Mouse (Mus musculus) embryonic facial prominence, embryonic 11.5 days (tissue): ENCODE measurements around the gene 2210010C04Rik. TPM values are rescaled to one million over a fixed set of nuclear protein-coding genes. Genes with fewer than 3 reads are reported as not detected.
A peak's percentile ranks its signal among the peaks of the same experiment; 100 is the strongest.

ENCODE experiments used
- ATAC-seq: fragments of 200-750 bp; cut with Nextera tagmentation; replicated peaks from 2 replicates; pipeline ENCODE4 v1.8.0; 2017; ENCODE audit warnings: low read depth; ENCODE audit not compliant: insufficient number of reproducible peaks, low FRiP score, low TSS enrichment
- DNase-seq: peaks from one replicate; pipeline ENCODE4 v3.0.0-alpha.2; 2015; ENCODE audit warnings: low spot score
- H3K27ac ChIP-seq: fragments of 300-500 bp; sonication (generic); replicated peaks from 2 replicates; pipeline ENCODE4 v1.5.1; 2014; ENCODE audit warnings: mild to moderate bottlenecking, low read depth, low read length, control low read depth
- H3K27me3 ChIP-seq: fragments of 300-500 bp; sonication (generic); 2 replicates; pipeline ENCODE4 v1.6.1; 2014; ENCODE audit warnings: mild to moderate bottlenecking, low read length, moderate library complexity, mixed read lengths; ENCODE audit not compliant: control insufficient read depth, insufficient read depth
- H3K36me3 ChIP-seq: fragments of 300-500 bp; sonication (generic); replicated peaks from 2 replicates; pipeline ENCODE4 v1.6.1; 2014; ENCODE audit warnings: low read depth, mild to moderate bottlenecking, low read length, moderate library complexity, mixed read lengths; ENCODE audit not compliant: control insufficient read depth, insufficient read depth
- H3K4me1 ChIP-seq: fragments of 300-500 bp; sonication (generic); 2 replicates; pipeline ENCODE4 v1.6.1; 2014; ENCODE audit warnings: low read length, mixed read lengths; ENCODE audit not compliant: control insufficient read depth, insufficient read depth
- H3K4me2 ChIP-seq: fragments of 300-500 bp; sonication (generic); 2 replicates; pipeline ENCODE4 v1.6.1; 2014; ENCODE audit warnings: low read depth, mild to moderate bottlenecking, control low read depth, low read length, moderate library complexity
- H3K4me3 ChIP-seq: fragments of 300-500 bp; sonication (generic); 2 replicates; pipeline ENCODE4 v1.5.1; 2014; ENCODE audit warnings: low read depth, low read length, control low read depth
- H3K9ac ChIP-seq: fragments of 300-500 bp; sonication (generic); replicated peaks from 2 replicates; pipeline ENCODE4 v1.6.1; 2014; ENCODE audit warnings: mild to moderate bottlenecking, control low read depth, low read length
- H3K9me3 ChIP-seq: fragments of 300-500 bp; sonication (generic); replicated peaks from 2 replicates; pipeline ENCODE4 v1.6.1; 2016; ENCODE audit warnings: mild to moderate bottlenecking, low read length, inconsistent platforms, mixed read lengths; ENCODE audit not compliant: control insufficient read depth
- WGBS: fragments of 180-500 bp; shearing (Covaris S2); extraction: QIAGEN DNeasy Blood & Tissue Kit; methylation state at CpG from one replicate; pipeline ENCODE4 v1.1.7; 2014; 5-methylcytosine and 5-hydroxymethylcytosine counted together
- polyA plus RNA-seq: library from polyadenylated mRNA; unstranded; fragments of >200 nt; fragmentation: Nextera tagmentation; extraction: Ambion mirVana; gene quantifications from 2 replicates; pipeline ENCODE4 v1.2.1, GENCODE M21; 2014

2210010C04Rik gene
- polyA plus RNA-seq, 1 experiment from 2014 or later, result not detected

DNA sequence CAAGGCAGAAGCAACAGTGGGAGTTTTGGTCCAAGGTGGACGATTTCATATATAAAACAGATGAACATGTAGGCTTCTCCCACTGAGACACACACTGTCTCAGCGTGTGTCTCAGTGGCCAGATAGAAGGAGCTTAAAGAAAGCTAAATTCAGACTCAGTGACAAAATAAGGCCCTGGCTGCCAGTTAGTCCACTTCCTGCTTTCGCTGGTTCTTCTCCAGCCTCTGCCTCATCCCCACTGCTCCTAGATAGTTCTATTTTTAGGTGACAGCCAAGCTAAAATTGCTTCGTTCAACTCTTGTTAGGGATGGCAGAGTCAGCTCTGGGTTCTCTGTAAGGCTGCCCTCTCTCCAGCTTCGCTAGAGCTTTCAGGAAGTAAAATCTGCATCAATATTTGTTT is 22.3 kb upstream of the 2210010C04Rik start:
- ATAC-seq, result no peak
- H3K4me2 ChIP-seq, result no peak overlapping the region
- no peaks in the 10 kb centered on the region for H3K36me3 ChIP-seq
- H3K27me3 ChIP-seq, result no peaks in the 10 kb centered on the region
- H3K4me1 ChIP-seq, result no peaks in the 10 kb centered on the region
- no peak overlapping the region for H3K27ac ChIP-seq
- H3K4me3 ChIP-seq, result no peak overlapping the region
- H3K9ac ChIP-seq, result no peak overlapping the region
- no peak for DNase-seq
- 81% methylated on average over 5 of the region's 5 CpGs for WGBS
- no peaks in the 10 kb centered on the region for H3K9me3 ChIP-seq

GRCm38 (mm10) chr6:41055581-41055980 is 20.3 kb upstream of the 2210010C04Rik start:
- no peaks in the 10 kb centered on the region for H3K27me3 ChIP-seq
- 39% methylated on average over 2 of the region's 2 CpGs for WGBS
- H3K9me3 ChIP-seq, result no peaks in the 10 kb centered on the region
- H3K27ac ChIP-seq, result no peak overlapping the region
- DNase-seq (peak; percentile 66), ATAC-seq (no peak)
- no peaks in the 10 kb centered on the region for H3K36me3 ChIP-seq
- no peaks in the 10 kb centered on the region for H3K4me1 ChIP-seq
- H3K4me2 ChIP-seq, result no peak overlapping the region
- no peak overlapping the region for H3K4me3 ChIP-seq
- H3K9ac ChIP-seq, result no peak overlapping the region

DNA sequence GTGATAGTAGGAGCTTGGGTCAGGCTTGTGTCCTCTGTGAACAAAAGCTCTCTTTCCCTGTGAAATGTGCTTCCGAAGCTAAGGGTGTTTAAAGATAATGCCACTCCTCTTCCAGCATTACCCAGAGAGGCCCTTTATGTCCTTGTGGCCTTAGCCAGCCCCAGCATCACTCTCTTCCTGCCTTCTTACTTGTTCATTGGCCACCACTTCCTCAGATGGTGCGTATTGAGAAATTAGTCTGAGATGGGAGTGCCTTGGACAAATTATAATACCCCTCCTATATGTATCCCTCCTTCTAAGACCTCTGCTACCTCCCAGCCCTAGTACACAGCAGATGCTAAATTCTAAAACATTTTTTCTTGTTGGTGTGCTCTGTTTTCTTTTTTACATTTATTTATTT is 19.1 kb upstream of the 2210010C04Rik start:
- no peaks in the 10 kb centered on the region for H3K27me3 ChIP-seq
- no peak overlapping the region for H3K9ac ChIP-seq
- H3K9me3 ChIP-seq, result no peaks in the 10 kb centered on the region
- H3K4me2 ChIP-seq, result no peak overlapping the region
- 78% methylated on average over 2 of the region's 2 CpGs for WGBS
- H3K27ac ChIP-seq, result no peak overlapping the region
- DNase-seq (no peak), ATAC-seq (no peak)
- H3K36me3 ChIP-seq, result no peaks in the 10 kb centered on the region
- no peak overlapping the region for H3K4me3 ChIP-seq
- no peaks in the 10 kb centered on the region for H3K4me1 ChIP-seq

DNA sequence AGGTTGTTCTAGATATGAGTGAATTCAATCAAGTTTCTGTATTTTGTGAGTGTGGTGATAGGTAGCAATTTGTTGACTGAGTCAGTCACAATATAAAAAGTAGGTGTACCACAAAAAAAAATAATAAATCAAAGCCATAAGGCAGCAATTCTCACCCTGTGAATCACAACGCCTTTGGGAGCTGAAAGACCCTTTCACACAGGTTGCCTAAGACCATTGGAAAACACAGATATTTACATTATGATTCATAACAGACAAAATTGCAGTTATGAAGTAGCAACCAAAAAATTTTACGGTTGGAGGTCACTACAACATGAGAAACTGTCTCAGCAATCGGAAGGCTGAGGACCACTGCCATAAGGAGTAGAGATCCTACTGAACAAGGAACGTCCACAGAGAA is 16.5 kb upstream of the 2210010C04Rik start:
- no peaks in the 10 kb centered on the region for H3K36me3 ChIP-seq
- no peak overlapping the region for H3K27ac ChIP-seq
- no peak overlapping the region for H3K4me2 ChIP-seq
- DNase-seq (no peak), ATAC-seq (no peak)
- H3K4me1 ChIP-seq, result no peaks in the 10 kb centered on the region
- no peaks in the 10 kb centered on the region for H3K9me3 ChIP-seq
- H3K4me3 ChIP-seq, result no peak overlapping the region
- no peaks in the 10 kb centered on the region for H3K27me3 ChIP-seq
- 83% methylated on average over 4 of the region's 4 CpGs for WGBS
- no peak overlapping the region for H3K9ac ChIP-seq

- Histone ChIP-seq H3K27me3 (no peaks in the 10 kb centered on the region), H3K4me1 (no peaks in the 10 kb centered on the region), H3K4me2 (no peak overlapping the region), H3K36me3 (no peaks in the 10 kb centered on the region), H3K9me3 (no peaks in the 10 kb centered on the region), H3K4me3 (no peak overlapping the region), H3K9ac (no peak overlapping the region), H3K27ac (no peak overlapping the region)
- no peak for DNase-seq
- WGBS, result 47% methylated on average over 1 of the region's 1 CpGs
- ATAC-seq, result no peak
These were observed 13.3 kb upstream of the 2210010C04Rik start for GRCm38 (mm10) chr6:41048602-41049001.

- Histone ChIP-seq H3K27me3 (no peaks in the 10 kb centered on the region), H3K9me3 (no peaks in the 10 kb centered on the region), H3K9ac (no peak overlapping the region), H3K4me3 (no peak overlapping the region), H3K36me3 (no peaks in the 10 kb centered on the region), H3K4me2 (no peak overlapping the region), H3K4me1 (no peaks in the 10 kb centered on the region), H3K27ac (no peak overlapping the region)
- ATAC-seq, result no peak
- WGBS, result 93% methylated on average over 1 of the region's 1 CpGs
- no peak for DNase-seq
These were observed 12.7 kb upstream of the 2210010C04Rik start for GRCm38 (mm10) chr6:41047961-41048360.

GRCm38 (mm10) chr6:41047202-41047601 is 11.9 kb upstream of the 2210010C04Rik start:
- no peak overlapping the region for H3K27ac ChIP-seq
- DNase-seq, result no peak
- no peaks in the 10 kb centered on the region for H3K4me1 ChIP-seq
- H3K4me3 ChIP-seq, result no peak overlapping the region
- no peak overlapping the region for H3K4me2 ChIP-seq
- no peaks in the 10 kb centered on the region for H3K9me3 ChIP-seq
- 95% methylated on average over 1 of the region's 1 CpGs for WGBS
- H3K27me3 ChIP-seq, result no peaks in the 10 kb centered on the region
- H3K36me3 ChIP-seq, result no peaks in the 10 kb centered on the region
- H3K9ac ChIP-seq, result no peak overlapping the region
- ATAC-seq, result no peak

GRCm38 (mm10) chr6:41046553-41046952 is 11.2 kb upstream of the 2210010C04Rik start:
- 60% methylated on average over 2 of the region's 2 CpGs for WGBS
- Histone ChIP-seq H3K27ac (no peak overlapping the region), H3K27me3 (no peaks in the 10 kb centered on the region), H3K36me3 (no peaks in the 10 kb centered on the region), H3K9ac (no peak overlapping the region), H3K4me1 (no peaks in the 10 kb centered on the region), H3K4me2 (no peak overlapping the region), H3K9me3 (no peaks in the 10 kb centered on the region), H3K4me3 (no peak overlapping the region)
- no peak for DNase-seq
- ATAC-seq, result no peak
